Mouse (Mus musculus) limb, embryonic 11.5 days (tissue): ENCODE results near the gene Clca4b. TPM values are rescaled to one million over a fixed set of nuclear protein-coding genes. Genes with fewer than 3 reads are reported as not detected.
"Not testable (repeated sequence)": the region's sequence is repeated elsewhere in the genome, so short reads cannot be mapped to it uniquely, and the experiment has no call there.

Experiments used
- ATAC-seq: fragments of 200-750 bp; cut with Nextera tagmentation; 2 replicates; pipeline ENCODE4 v1.8.0; 2017; ENCODE audit warnings: low read depth; ENCODE audit not compliant: insufficient number of reproducible peaks, low FRiP score, low TSS enrichment
- DNase-seq: peaks from one replicate; pipeline ENCODE4 v3.0.0-alpha.2; 2015; ENCODE audit warnings: low spot score
- H3K27ac ChIP-seq: fragments of 300-500 bp; sonication (generic); replicated peaks from 2 replicates; pipeline ENCODE4 v1.5.1; 2014; ENCODE audit warnings: low read depth, mild to moderate bottlenecking, low read length
- H3K27me3 ChIP-seq: fragments of 300-500 bp; sonication (generic); 2 replicates; pipeline ENCODE4 v1.6.1; 2014; ENCODE audit warnings: mild to moderate bottlenecking, low read length, mixed read lengths; ENCODE audit not compliant: control insufficient read depth, insufficient read depth
- H3K36me3 ChIP-seq: fragments of 300-500 bp; sonication (generic); 2 replicates; pipeline ENCODE4 v1.6.1; 2014; ENCODE audit warnings: mild to moderate bottlenecking, low read length, moderate library complexity, mixed read lengths; ENCODE audit not compliant: control insufficient read depth, insufficient read depth
- H3K4me1 ChIP-seq: fragments of 300-500 bp; sonication (generic); 2 replicates; pipeline ENCODE4 v1.6.1; 2014; ENCODE audit warnings: low read length, mixed read lengths; ENCODE audit not compliant: control insufficient read depth, insufficient read depth
- H3K4me2 ChIP-seq: fragments of 300-500 bp; sonication (generic); 2 replicates; pipeline ENCODE4 v1.6.1; 2014; ENCODE audit warnings: low read depth, mild to moderate bottlenecking, moderate library complexity; ENCODE audit not compliant: severe bottlenecking
- H3K4me3 ChIP-seq: fragments of 300-500 bp; sonication (generic); 2 replicates; pipeline ENCODE4 v1.5.1; 2014; ENCODE audit warnings: low read depth, low read length
- H3K9ac ChIP-seq: fragments of 300-500 bp; sonication (generic); 2 replicates; pipeline ENCODE4 v1.6.1; 2014; ENCODE audit warnings: mild to moderate bottlenecking, low read length
- H3K9me3 ChIP-seq: fragments of 300-500 bp; sonication (generic); 2 replicates; pipeline ENCODE4 v1.6.1; 2016; ENCODE audit warnings: low read length; ENCODE audit not compliant: control insufficient read depth
- WGBS: fragments of 180-500 bp; shearing (Covaris S2); extraction: QIAGEN DNeasy Blood & Tissue Kit; methylation state at CpG from one replicate; pipeline ENCODE4 v1.1.7; 2014; 5-methylcytosine and 5-hydroxymethylcytosine counted together
- polyA plus RNA-seq: library from polyadenylated mRNA; unstranded; fragments of >200 nt; fragmentation: Nextera tagmentation; extraction: Ambion mirVana; gene quantifications from 2 replicates; pipeline ENCODE4 v1.2.1, GENCODE M21; 2014

The Clca4b gene
- polyA plus RNA-seq, 1 experiment from 2014 or later: not detected

GRCm38 (mm10) chr3:144947376-144947775, 15.0 kb upstream of the Clca4b start:
- ATAC-seq, H3K27ac ChIP-seq, H3K9me3 ChIP-seq, H3K4me2 ChIP-seq, DNase-seq, H3K27me3 ChIP-seq, H3K4me3 ChIP-seq, H3K36me3 ChIP-seq, H3K4me1 ChIP-seq, H3K9ac ChIP-seq: not testable (repeated sequence)
- WGBS: 27% methylated on average over 5 of the region's 5 CpGs

GRCm38 (mm10) chr3:144933625-144934024, 1.3 kb upstream of the Clca4b start:
- H3K27me3 ChIP-seq, H3K9ac ChIP-seq, H3K27ac ChIP-seq, H3K36me3 ChIP-seq, H3K4me1 ChIP-seq, ATAC-seq, H3K4me2 ChIP-seq, H3K9me3 ChIP-seq, DNase-seq, H3K4me3 ChIP-seq: not testable (repeated sequence)

- WGBS: 93% methylated on average over 1 of the region's 1 CpGs
- DNase-seq (no peak), ATAC-seq (no peak)
- no peaks in the 10 kb centered on the region for H3K9me3 ChIP-seq
- no peaks in the 10 kb centered on the region for H3K36me3 ChIP-seq
- H3K4me1 ChIP-seq: no peaks in the 10 kb centered on the region
- H3K9ac ChIP-seq: no peak overlapping the region
- no peak overlapping the region for H3K27ac ChIP-seq
- H3K4me3 ChIP-seq: no peak overlapping the region
- H3K4me2 ChIP-seq: no peak overlapping the region
- no peaks in the 10 kb centered on the region for H3K27me3 ChIP-seq
Observed at GRCm38 (mm10) chr3:144933011-144933491, 722 bp upstream of the Clca4b start.

- Histone ChIP-seq H3K36me3 (no peaks in the 10 kb centered on the region), H3K9ac (no peak overlapping the region), H3K27ac (no peak overlapping the region), H3K4me1 (no peaks in the 10 kb centered on the region), H3K9me3 (no peaks in the 10 kb centered on the region), H3K27me3 (no peaks in the 10 kb centered on the region), H3K4me2 (no peak overlapping the region), H3K4me3 (no peak overlapping the region)
- ATAC-seq (no peak), DNase-seq (no peak)
- WGBS: 95% methylated on average over 2 of the region's 2 CpGs
Observed at GRCm38 (mm10) chr3:144914014-144914413, 18.3 kb downstream of the Clca4b start.

GRCm38 (mm10) chr3:144897042-144897678, 35.2 kb downstream of the Clca4b start:
- no peaks in the 10 kb centered on the region for H3K27me3 ChIP-seq
- no peak overlapping the region for H3K9ac ChIP-seq

GRCm38 (mm10) chr3:144890246-144890758, 42.0 kb downstream of the Clca4b start:
- Histone ChIP-seq H3K4me3 (no peak overlapping the region), H3K9me3 (no peaks in the 10 kb centered on the region), H3K27me3 (no peaks in the 10 kb centered on the region), H3K9ac (no peak overlapping the region), H3K27ac (no peak overlapping the region), H3K4me1 (no peaks in the 10 kb centered on the region), H3K4me2 (no peak overlapping the region), H3K36me3 (no peaks in the 10 kb centered on the region)
- ATAC-seq (no peak), DNase-seq (no peak)
- 55% methylated on average over 2 of the region's 2 CpGs for WGBS

More at GRCm38 (mm10) chr3:144897042-144897678, 35.2 kb downstream of the Clca4b start:
- no peak overlapping the region for H3K4me2 ChIP-seq
- H3K4me1 ChIP-seq: no peaks in the 10 kb centered on the region
- WGBS: 86% methylated on average over 2 of the region's 2 CpGs
- H3K9me3 ChIP-seq: no peaks in the 10 kb centered on the region
- no peak overlapping the region for H3K4me3 ChIP-seq
- H3K36me3 ChIP-seq: no peaks in the 10 kb centered on the region
- DNase-seq: no peak
- no peak for ATAC-seq
- no peak overlapping the region for H3K27ac ChIP-seq

GRCm38 (mm10) chr3:144886957-144887356, 45.4 kb downstream of the Clca4b start:
- Histone ChIP-seq H3K4me2 (no peak overlapping the region), H3K4me3 (no peak overlapping the region), H3K9me3 (no peaks in the 10 kb centered on the region), H3K27me3 (no peaks in the 10 kb centered on the region), H3K9ac (no peak overlapping the region), H3K4me1 (no peaks in the 10 kb centered on the region), H3K36me3 (no peaks in the 10 kb centered on the region), H3K27ac (no peak overlapping the region)
- DNase-seq (no peak), ATAC-seq (no peak)

- H3K4me3 ChIP-seq, DNase-seq, H3K27ac ChIP-seq, H3K9me3 ChIP-seq, H3K27me3 ChIP-seq, H3K36me3 ChIP-seq, ATAC-seq, H3K4me1 ChIP-seq, H3K4me2 ChIP-seq, H3K9ac ChIP-seq: not testable (repeated sequence)
- WGBS: 80% methylated on average over 4 of the region's 4 CpGs
Observed at GRCm38 (mm10) chr3:144872012-144872411, 60.3 kb downstream of the Clca4b start.
